Mouse (Mus musculus) left cerebral cortex, adult 9 months (tissue): ENCODE results near the gene Sltm.
"Not testable (repeated sequence)": the region's sequence is repeated elsewhere in the genome, so short reads cannot be mapped to it uniquely, and the experiment has no call there.

ENCODE experiments used
- DNase-seq, 2 experiments: peaks; one replicate each; pipeline ENCODE4 v3.0.0; 2022; ENCODE audit warnings: low spot score in 2 of 2

Sltm gene

GRCm38 (mm10) chr9:70551524-70551923, 9.0 kb downstream of the Sltm start:
- no peak for DNase-seq

GRCm38 (mm10) chr9:70552233-70552632, 9.7 kb downstream of the Sltm start:
- DNase-seq, result not testable (repeated sequence)

- no peak for DNase-seq
Measured at GRCm38 (mm10) chr9:70555431-70555830, 12.9 kb downstream of the Sltm start.

DNA sequence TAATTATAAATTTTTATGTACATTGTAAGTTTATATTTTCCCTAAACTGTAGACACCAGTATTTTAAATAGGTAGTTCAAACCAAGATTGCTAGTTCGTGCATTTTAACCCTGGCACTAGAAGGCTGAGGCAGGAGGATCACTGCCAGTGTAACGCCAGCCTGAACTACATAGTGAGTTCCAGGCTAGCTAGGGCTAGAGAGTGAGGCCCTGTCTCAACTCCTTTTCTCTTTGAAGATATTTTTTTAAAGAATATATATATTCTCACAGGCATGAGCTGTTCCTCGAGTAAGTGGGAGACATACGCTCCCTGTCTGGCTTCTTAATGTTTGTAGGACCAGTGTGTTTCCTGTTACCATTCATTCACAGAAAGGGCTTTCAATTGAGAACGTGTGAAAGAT, 14.2 kb downstream of the Sltm start:
- DNase-seq, result no peak

- no peak for DNase-seq
Measured at GRCm38 (mm10) chr9:70562825-70563224, 20.3 kb downstream of the Sltm start.

DNA sequence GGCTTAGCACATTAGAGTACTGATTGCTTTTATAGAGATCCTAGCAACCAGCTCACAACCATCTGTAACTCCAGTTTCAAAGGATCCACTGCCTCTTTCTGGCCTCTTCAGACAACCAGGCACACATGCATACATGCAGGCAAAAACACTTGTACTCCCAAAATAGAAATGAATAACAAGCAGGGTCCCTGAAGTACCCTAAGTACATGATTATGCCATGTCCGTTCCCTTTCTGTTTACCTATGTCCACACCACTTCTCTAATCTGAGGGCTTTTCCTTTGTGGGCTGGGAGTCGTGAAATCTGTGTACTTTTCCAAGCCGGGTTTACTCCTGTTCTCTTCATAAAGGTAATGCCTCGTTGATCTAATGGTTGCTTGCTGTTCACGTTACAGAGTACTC, 25.1 kb downstream of the Sltm start:
- DNase-seq, result no peak

DNA sequence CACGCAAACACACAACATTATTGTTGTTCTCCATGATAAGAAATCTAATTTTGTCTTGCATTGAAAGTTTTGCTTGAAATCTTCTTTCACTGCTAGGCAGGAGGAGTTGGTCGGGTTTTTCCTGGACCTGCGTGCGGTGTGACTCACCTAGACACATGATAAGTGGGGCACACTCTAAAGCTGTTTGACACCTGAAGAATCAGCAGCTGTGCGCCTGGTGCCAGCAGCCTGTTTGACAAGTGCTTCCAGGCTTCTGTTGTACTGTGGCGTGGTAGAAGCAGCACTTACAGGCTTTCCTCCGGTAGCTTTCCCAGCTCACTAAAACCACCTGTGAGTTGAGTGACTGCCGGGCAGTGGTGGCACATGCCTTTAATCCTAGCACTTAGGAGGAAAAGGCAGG, 27.8 kb downstream of the Sltm start:
- no peak for DNase-seq

- DNase-seq, result no peak
Measured at GRCm38 (mm10) chr9:70578123-70578522, 35.6 kb downstream of the Sltm start.

- DNase-seq, result no peak
Measured at GRCm38 (mm10) chr9:70580956-70581355, 38.4 kb downstream of the Sltm start.

DNA sequence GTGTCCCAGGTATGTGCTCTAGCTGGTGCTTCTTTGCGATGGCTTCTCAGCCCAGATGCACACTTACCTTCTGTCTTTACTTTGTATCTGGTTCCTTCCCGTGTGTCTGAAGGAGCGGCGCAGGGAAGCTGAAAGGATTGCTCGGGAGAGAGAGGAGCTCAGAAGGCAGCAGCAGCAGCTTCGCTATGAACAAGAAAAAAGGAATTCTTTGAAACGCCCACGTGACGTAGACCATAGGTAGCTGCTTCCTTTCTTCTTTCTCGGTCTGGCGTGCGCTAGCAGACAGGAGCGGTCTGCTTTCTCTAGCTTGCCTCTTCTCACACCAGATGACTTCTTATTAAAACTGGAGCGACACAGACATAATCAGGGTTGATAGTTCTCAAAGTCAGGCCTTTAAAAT, 42.1 kb downstream of the Sltm start:
- DNase-seq, result no peak

DNA sequence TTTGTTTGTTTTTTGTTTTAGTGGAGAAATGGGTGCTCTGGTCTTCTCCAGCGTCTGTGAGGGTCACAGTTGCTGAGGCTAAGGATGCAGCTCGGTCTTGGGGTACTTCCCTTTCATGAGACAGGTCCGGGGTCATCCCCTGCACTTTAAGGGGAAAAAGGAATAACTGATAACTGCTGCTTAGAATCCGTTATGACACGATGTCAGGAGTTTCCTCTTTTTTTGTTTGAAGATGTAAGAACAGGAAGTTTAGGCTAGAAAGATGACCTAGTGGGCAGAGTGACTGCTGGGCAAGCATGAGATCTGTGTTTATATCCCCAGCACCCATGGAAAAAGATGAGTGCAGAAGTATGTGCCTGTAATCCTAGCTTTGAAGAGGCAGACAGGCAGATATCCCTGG, 42.6 kb downstream of the Sltm start:
- no peak for DNase-seq

- DNase-seq, result peak in 1 of 2 experiments; percentile 39
Measured at GRCm38 (mm10) chr9:70587171-70587570, 44.6 kb downstream of the Sltm start.

DNA sequence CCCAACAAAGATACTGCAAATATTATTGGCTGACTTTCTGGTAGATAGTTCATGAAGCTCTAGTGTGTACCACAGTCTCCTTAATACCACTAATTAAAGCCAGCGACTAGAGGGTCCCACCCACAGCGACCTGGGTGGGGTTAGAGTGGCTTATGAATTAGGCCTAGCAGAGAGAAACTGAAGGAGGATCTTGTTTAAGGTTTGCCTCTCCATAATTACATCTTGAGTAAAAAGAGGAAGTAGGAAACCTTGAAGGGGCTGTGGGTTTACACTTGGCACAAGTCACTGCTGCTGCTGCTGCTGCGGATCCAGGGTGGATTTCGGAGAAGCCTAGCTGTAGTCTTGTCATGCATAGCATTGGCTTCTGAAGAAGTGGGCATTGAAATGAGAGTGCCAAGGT, 48.2 kb downstream of the Sltm start:
- no peak for DNase-seq

GRCm38 (mm10) chr9:70591486-70591885, 48.9 kb downstream of the Sltm start:
- no peak for DNase-seq

DNA sequence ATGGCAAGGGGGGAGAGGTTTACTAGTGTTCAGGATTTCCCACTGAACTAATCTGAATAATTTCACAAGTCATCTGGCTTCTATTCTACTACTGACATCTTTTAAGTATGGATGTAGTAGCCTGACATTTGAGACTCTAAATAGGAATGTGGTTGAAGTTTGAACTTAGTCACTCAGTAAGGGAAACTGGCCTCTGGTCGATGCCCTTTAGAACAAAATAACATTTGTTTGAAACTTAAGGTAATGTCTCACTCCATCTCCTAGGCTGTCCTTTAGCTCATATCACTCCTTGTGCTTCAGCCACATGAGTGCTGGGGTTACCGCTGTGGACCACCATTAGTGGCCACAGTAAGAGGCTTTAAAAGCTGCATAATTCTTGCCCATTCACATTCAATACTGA, 55.7 kb downstream of the Sltm start:
- no peak for DNase-seq

DNA sequence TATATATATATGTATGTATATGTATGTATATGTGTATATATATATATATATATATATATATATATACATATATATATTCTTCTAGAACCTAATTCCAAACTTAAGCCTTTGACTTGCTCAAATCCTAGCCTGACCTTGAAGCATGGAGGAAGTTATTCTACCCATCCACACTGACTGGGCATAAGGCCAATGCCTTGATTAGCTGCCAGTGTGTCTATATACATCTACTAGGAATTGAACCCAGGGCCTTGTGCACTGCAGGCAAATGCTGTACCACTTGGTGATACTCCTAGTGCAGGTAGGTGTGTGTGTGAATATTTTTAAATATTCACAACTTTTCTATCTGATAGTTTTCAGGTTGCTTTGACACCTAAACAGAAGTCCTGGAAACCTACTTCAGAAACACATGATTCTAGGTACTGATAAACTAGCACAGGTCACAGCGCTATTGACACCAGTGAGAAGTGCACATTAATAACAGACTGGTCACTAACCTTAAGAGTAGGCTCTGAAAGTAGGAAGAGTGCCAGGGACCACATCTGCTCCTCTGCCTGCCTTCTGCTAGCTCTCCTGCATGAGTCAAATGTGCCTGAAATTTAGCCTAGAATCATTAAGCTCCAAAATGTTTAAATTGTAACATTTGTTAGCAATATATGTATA, 59.8 kb downstream of the Sltm start:
- DNase-seq, result no peak

DNA sequence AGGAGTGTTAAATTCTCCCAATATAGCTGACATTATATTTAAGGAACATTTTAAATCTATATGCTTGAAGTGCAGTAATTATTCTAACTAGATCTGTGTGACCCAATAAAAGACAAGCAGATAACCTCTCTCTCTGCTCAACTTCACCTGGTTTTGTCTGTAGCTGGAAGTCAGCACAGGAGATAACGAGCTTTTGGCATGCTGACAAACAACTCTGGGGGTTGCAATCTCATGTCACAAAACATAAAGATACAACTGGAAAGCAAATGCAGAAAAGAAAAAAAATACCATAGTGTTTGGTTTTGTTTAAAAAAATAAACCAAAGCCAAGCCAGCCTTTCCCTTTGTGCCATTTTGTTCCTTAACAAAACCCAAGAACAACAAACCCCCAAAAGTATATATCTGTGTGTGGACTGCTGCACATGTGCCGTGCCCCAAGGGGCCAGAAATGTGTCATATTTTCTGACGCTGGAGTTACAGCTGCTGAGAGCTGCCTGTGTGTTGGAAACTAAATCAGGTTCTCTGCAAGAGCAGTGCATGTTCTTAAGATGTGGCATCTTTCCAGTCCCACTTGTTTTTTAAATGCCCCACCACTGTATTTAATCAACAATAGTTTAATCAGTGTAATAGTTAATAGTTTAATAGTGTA, 68.6 kb downstream of the Sltm start:
- no peak for DNase-seq

GRCm38 (mm10) chr9:70629711-70630110, 87.2 kb downstream of the Sltm start:
- DNase-seq, result no peak

DNA sequence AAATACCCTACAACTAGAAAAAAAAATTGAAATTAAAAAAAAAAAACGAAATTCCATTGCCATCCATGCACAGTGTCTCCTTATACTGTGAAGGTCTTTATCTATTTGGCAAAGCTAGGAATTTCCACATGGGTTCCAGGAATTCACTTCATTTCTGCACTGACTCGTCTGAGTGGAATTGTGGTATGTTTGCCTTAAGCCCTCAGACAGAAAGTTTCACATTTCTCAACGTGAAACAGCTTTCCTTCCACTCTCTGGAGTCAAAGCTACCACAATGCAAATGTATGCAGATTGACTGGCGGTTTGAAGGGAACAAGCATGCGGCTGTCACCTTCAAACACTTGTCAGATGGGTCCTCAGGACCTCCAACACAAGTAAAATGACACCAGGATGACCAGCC, 89.1 kb downstream of the Sltm start:
- no peak for DNase-seq

DNA sequence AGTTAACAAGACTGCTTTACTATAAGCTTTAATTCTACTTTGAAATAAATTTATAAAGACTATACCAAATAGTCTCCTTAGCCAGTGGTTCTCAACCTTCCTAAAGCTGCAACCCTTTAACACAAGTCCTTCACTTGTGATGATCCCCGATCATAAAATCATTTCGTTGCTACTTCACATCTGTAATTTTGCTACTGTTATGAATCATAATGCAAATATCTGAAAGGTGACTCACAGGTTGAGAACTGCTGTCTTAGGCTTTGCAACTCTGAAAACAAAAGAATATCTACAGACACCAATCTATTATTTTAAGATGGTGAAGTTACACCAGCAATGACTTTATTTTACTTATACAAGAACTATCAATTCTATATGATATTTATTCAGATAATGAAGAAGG, 94.2 kb downstream of the Sltm start:
- no peak for DNase-seq
